In the genomic region with DNA sequence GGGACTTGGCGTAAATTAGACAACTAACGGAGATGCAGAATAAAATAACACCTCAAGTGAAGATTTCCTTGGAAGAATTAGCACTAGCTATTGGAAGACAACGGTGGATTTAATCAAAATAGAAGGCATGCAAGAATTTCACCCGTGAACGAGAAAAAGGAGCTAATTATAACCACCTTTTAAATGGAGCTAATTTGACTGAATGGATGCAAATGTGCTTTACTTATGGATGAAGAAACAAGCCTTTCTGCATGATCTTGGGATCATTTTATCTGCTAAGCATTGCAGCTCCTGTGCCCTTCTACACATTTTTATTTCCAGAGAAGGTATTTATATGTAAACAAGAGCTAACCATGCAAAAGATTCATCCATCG, we compare ENCODE assay signal across 19 mouse cellular contexts.
DNase-seq lines count a peak whose midpoint lies in the region; ATAC-seq lines count a peak whose summit lies in the region.
"Had no signal": no experiment of that assay in that cellular context is flagged by ENCODE, and none has a peak within 500 bp of the region (broad histone marks: within the 10 kb centered on the region; RNA-seq: fewer than 3 reads in every experiment).

No protein-coding gene starts in this region.

- peak overlapping the region; percentile 58 for H3K9ac ChIP-seq in hindbrain, embryonic 13.5 days
- peak overlapping the region; percentile 63 for H3K9ac ChIP-seq in hindbrain, embryonic 14.5 days
- peak overlapping the region; percentile 41 for H3K9ac ChIP-seq in neural tube, embryonic 13.5 days
- no peak overlapping the region for H3K9ac ChIP-seq in heart, embryonic 11.5 days (ENCODE audit: low read depth, low read length)
- H3K9ac ChIP-seq: embryonic facial prominence, embryonic 13.5 days; heart, embryonic 13.5 days; limb, embryonic 15.5 days; stomach, embryonic 15.5 days had no signal

- no peak for ATAC-seq in hindbrain, embryonic 13.5 days (ENCODE audit: low FRiP score)
- ATAC-seq in hindbrain, embryonic 14.5 days (ENCODE audit: low FRiP score): no peak
- ATAC-seq in neural tube, embryonic 13.5 days (ENCODE audit: low read depth): no peak
- no peak for ATAC-seq in heart, embryonic 11.5 days (replicated peaks; ENCODE audit: insufficient number of reproducible peaks, low FRiP score, low TSS enrichment)

- peak overlapping the region; percentile 39 for H3K4me3 ChIP-seq in hindbrain, embryonic 13.5 days
- no peak overlapping the region for H3K4me3 ChIP-seq in hindbrain, embryonic 10.5 days
- H3K4me3 ChIP-seq in forebrain, embryonic 10.5 days: peak overlapping the region; percentile 16; the same call in 1 of the 2 replicates
- peak overlapping the region; percentile 39 for H3K4me3 ChIP-seq in hindbrain, embryonic 14.5 days (replicated peaks; ENCODE audit: low read length)
- H3K4me3 ChIP-seq in neural tube, embryonic 13.5 days: peak overlapping the region; percentile 32
- H3K4me3 ChIP-seq in heart, embryonic 11.5 days (ENCODE audit: low read depth, low read length): no peak overlapping the region
- H3K4me3 ChIP-seq: embryonic facial prominence, embryonic 13.5 days; heart, embryonic 13.5 days; limb, embryonic 15.5 days; megakaryocyte, embryonic 14.5 days; stomach, embryonic 15.5 days had no signal

- no peaks in the 10 kb centered on the region for H3K9me3 ChIP-seq in hindbrain, embryonic 13.5 days
- H3K9me3 ChIP-seq in hindbrain, embryonic 10.5 days: no peaks in the 10 kb centered on the region
- H3K9me3 ChIP-seq in forebrain, embryonic 10.5 days: no peaks in the 10 kb centered on the region
- H3K9me3 ChIP-seq in hindbrain, embryonic 14.5 days (ENCODE audit: control insufficient read depth, low read length): no peaks in the 10 kb centered on the region
- H3K9me3 ChIP-seq in neural tube, embryonic 13.5 days: no peaks in the 10 kb centered on the region
- no peaks in the 10 kb centered on the region for H3K9me3 ChIP-seq in heart, embryonic 11.5 days (replicated peaks; ENCODE audit: control insufficient read depth, low read length)
- H3K9me3 ChIP-seq: embryonic facial prominence, embryonic 13.5 days; heart, embryonic 13.5 days; limb, embryonic 15.5 days; megakaryocyte, embryonic 14.5 days; stomach, embryonic 15.5 days had no signal

- no peaks in the 10 kb centered on the region for H3K27me3 ChIP-seq in hindbrain, embryonic 13.5 days
- no peaks in the 10 kb centered on the region for H3K27me3 ChIP-seq in hindbrain, embryonic 10.5 days (ENCODE audit: insufficient read depth, poor library complexity, severe bottlenecking)
- no peaks in the 10 kb centered on the region for H3K27me3 ChIP-seq in forebrain, embryonic 10.5 days (ENCODE audit: poor library complexity, severe bottlenecking)
- no peaks in the 10 kb centered on the region for H3K27me3 ChIP-seq in hindbrain, embryonic 14.5 days (ENCODE audit: control insufficient read depth, insufficient read depth, low read length)
- H3K27me3 ChIP-seq in neural tube, embryonic 13.5 days: no peaks in the 10 kb centered on the region
- no peaks in the 10 kb centered on the region for H3K27me3 ChIP-seq in heart, embryonic 11.5 days (ENCODE audit: control insufficient read depth, insufficient read depth, low read length)
- H3K27me3 ChIP-seq: embryonic facial prominence, embryonic 13.5 days; heart, embryonic 13.5 days; limb, embryonic 15.5 days; megakaryocyte, embryonic 14.5 days; stomach, embryonic 15.5 days had no signal

- 36% methylated on average over 6 of the region's 6 CpGs for WGBS in hindbrain, embryonic 13.5 days
- 82% methylated on average over 6 of the region's 6 CpGs for WGBS in hindbrain, embryonic 10.5 days
- 60% methylated on average over 6 of the region's 6 CpGs for WGBS in forebrain, embryonic 10.5 days
- 36% methylated on average over 6 of the region's 6 CpGs for WGBS in hindbrain, embryonic 14.5 days
- 43% methylated on average over 6 of the region's 6 CpGs for WGBS in neural tube, embryonic 13.5 days
- 73% methylated on average over 6 of the region's 6 CpGs for WGBS in heart, embryonic 11.5 days (ENCODE audit: insufficient replicate concordance)

- H3K36me3 ChIP-seq in hindbrain, embryonic 13.5 days: 0 out of 2 replicates have a peak, but pooled peaks cover under 1% of the 10 kb centered on the region
- H3K36me3 ChIP-seq in hindbrain, embryonic 10.5 days: no peaks in the 10 kb centered on the region
- H3K36me3 ChIP-seq in forebrain, embryonic 10.5 days (replicated peaks): no peaks in the 10 kb centered on the region
- no peaks in the 10 kb centered on the region for H3K36me3 ChIP-seq in hindbrain, embryonic 14.5 days (replicated peaks; ENCODE audit: control insufficient read depth, insufficient read depth)
- H3K36me3 ChIP-seq in neural tube, embryonic 13.5 days: no peaks in the 10 kb centered on the region
- no peaks in the 10 kb centered on the region for H3K36me3 ChIP-seq in heart, embryonic 11.5 days (ENCODE audit: control insufficient read depth, insufficient read depth, low read length)
- H3K36me3 ChIP-seq: embryonic facial prominence, embryonic 13.5 days; heart, embryonic 13.5 days; limb, embryonic 15.5 days; stomach, embryonic 15.5 days had no signal

- no peak for DNase-seq in hindbrain, embryonic 10.5 days (ENCODE audit: low spot score)
- DNase-seq in forebrain, embryonic 10.5 days (ENCODE audit: extremely low spot score, low spot score): no peak
- no peak for DNase-seq in hindbrain, embryonic 14.5 days (ENCODE audit: low spot score)
- DNase-seq in cerebellum, adult 11 months: no peak
- DNase-seq in layer of hippocampus, postnatal 25 days (ENCODE audit: extremely low spot score in 1 of 2, low spot score in 1 of 2): no peak
- DNase-seq: heart, postnatal 36 days; kidney, adult 2 months; kidney, postnatal 25 days; lung, postnatal 10 days; right cerebral cortex, postnatal 14 days; thymus, postnatal 14 days had no signal

- H3K27ac ChIP-seq in hindbrain, embryonic 13.5 days: peak overlapping the region; percentile 81
- H3K27ac ChIP-seq in hindbrain, embryonic 10.5 days: no peak overlapping the region
- H3K27ac ChIP-seq in forebrain, embryonic 10.5 days: peak overlapping the region; percentile 58; the same call in 1 of the 2 replicates
- H3K27ac ChIP-seq in hindbrain, embryonic 14.5 days: peak overlapping the region; percentile 75
- H3K27ac ChIP-seq in neural tube, embryonic 13.5 days (replicated peaks): peak overlapping the region; percentile 81
- no peak overlapping the region for H3K27ac ChIP-seq in heart, embryonic 11.5 days (ENCODE audit: low read depth, low read length)
- H3K27ac ChIP-seq: embryonic facial prominence, embryonic 13.5 days; heart, embryonic 13.5 days; limb, embryonic 15.5 days; stomach, embryonic 15.5 days had no signal

- H3K4me2 ChIP-seq in hindbrain, embryonic 13.5 days: peak overlapping the region; percentile 52
- H3K4me2 ChIP-seq in hindbrain, embryonic 14.5 days (replicated peaks): peak overlapping the region; percentile 50
- peak overlapping the region; percentile 51 for H3K4me2 ChIP-seq in neural tube, embryonic 13.5 days
- no peak overlapping the region for H3K4me2 ChIP-seq in heart, embryonic 11.5 days
- H3K4me2 ChIP-seq: embryonic facial prominence, embryonic 13.5 days; heart, embryonic 13.5 days; limb, embryonic 15.5 days; stomach, embryonic 15.5 days had no signal

- H3K4me1 ChIP-seq in hindbrain, embryonic 13.5 days (replicated peaks): peaks cover 24% of the 10 kb centered on the region
- H3K4me1 ChIP-seq in hindbrain, embryonic 10.5 days (replicated peaks): peaks cover 8% of the 10 kb centered on the region
- peaks cover 36% of the 10 kb centered on the region for H3K4me1 ChIP-seq in forebrain, embryonic 10.5 days
- H3K4me1 ChIP-seq in hindbrain, embryonic 14.5 days (replicated peaks; ENCODE audit: control insufficient read depth, insufficient read depth, low read length): peaks cover 5% of the 10 kb centered on the region; the same call in 1 of the 2 replicates
- H3K4me1 ChIP-seq in neural tube, embryonic 13.5 days (replicated peaks): peaks cover 27% of the 10 kb centered on the region
- no peaks in the 10 kb centered on the region for H3K4me1 ChIP-seq in heart, embryonic 11.5 days (ENCODE audit: control insufficient read depth, insufficient read depth, low read length)
- H3K4me1 ChIP-seq: heart, embryonic 13.5 days; limb, embryonic 15.5 days; megakaryocyte, embryonic 14.5 days; stomach, embryonic 15.5 days had no signal

Comparison
In these comparisons a context has a peak if more than half of its experiments do, and no peak if none do; other contexts are left out.
1. H3K27ac ChIP-seq: peak in hindbrain, embryonic 13.5 days (single experiment), forebrain, embryonic 10.5 days (single experiment), hindbrain, embryonic 14.5 days (single experiment) and neural tube, embryonic 13.5 days (single experiment); none in hindbrain, embryonic 10.5 days (single experiment) and heart, embryonic 11.5 days (single experiment).
2. H3K4me3 ChIP-seq: peak in hindbrain, embryonic 13.5 days (single experiment), forebrain, embryonic 10.5 days (single experiment), hindbrain, embryonic 14.5 days (single experiment) and neural tube, embryonic 13.5 days (single experiment); none in hindbrain, embryonic 10.5 days (single experiment) and heart, embryonic 11.5 days (single experiment).